Mouse (Mus musculus): ENCODE data around the gene Tead2. TPM values are rescaled to one million over a fixed set of nuclear protein-coding genes. Genes with fewer than 3 reads are reported as not detected.

Gene Tead2
- total RNA-seq, 2 experiments from 2014 or later, result 6.4 to 7.7 TPM

- no peak for DNase-seq
Observed at GRCm38 (mm10) chr7:45228548-45228947, 13.0 kb downstream of the Tead2 start.

- DNase-seq, result no peak
Observed at GRCm38 (mm10) chr7:45229046-45229445, 13.5 kb downstream of the Tead2 start.

- peak in 1 of 2 experiments; percentile 12 for DNase-seq
Observed at GRCm38 (mm10) chr7:45229459-45230203, 14.1 kb downstream of the Tead2 start.

GRCm38 (mm10) chr7:45231192-45231591 is 15.6 kb downstream of the Tead2 start:
- DNase-seq, result no peak

GRCm38 (mm10) chr7:45231941-45232340 is 16.4 kb downstream of the Tead2 start:
- no peak for DNase-seq

GRCm38 (mm10) chr7:45232716-45233465 is 17.3 kb downstream of the Tead2 start:
- no peak for DNase-seq

GRCm38 (mm10) chr7:45233580-45234332 is 18.2 kb downstream of the Tead2 start:
- peak in 1 of 2 experiments; percentile 31 for DNase-seq

- DNase-seq, result no peak
Observed at GRCm38 (mm10) chr7:45234333-45234841, 18.8 kb downstream of the Tead2 start.

GRCm38 (mm10) chr7:45234922-45235571 is 19.5 kb downstream of the Tead2 start:
- DNase-seq, result peak; percentile 60 to 67

GRCm38 (mm10) chr7:45235656-45236180 is 20.2 kb downstream of the Tead2 start:
- peak in 1 of 2 experiments; percentile 21 for DNase-seq

GRCm38 (mm10) chr7:45237747-45238699 is 22.5 kb downstream of the Tead2 start:
- no peak for DNase-seq

- peak in 1 of 2 experiments; percentile 63 for DNase-seq
Observed at GRCm38 (mm10) chr7:45238723-45239496, 23.4 kb downstream of the Tead2 start, which contains the start of gene Cd37. Gene Cd37 (minus strand): TSS chr7:45239115.

- DNase-seq, result no peak
Observed at GRCm38 (mm10) chr7:45240109-45240508, 24.6 kb downstream of the Tead2 start.

GRCm38 (mm10) chr7:45240633-45241388 is 25.3 kb downstream of the Tead2 start, which contains the start of gene Slc6a16:
Gene Slc6a16 (plus strand): TSS chr7:45241085.
- DNase-seq, result no peak

GRCm38 (mm10) chr7:45241389-45241749 is 25.8 kb downstream of the Tead2 start:
- DNase-seq, result no peak

- DNase-seq, result no peak
Observed at GRCm38 (mm10) chr7:45247666-45248065, 32.1 kb downstream of the Tead2 start.

- DNase-seq, result no peak
Observed at GRCm38 (mm10) chr7:45253806-45254205, 38.3 kb downstream of the Tead2 start.

GRCm38 (mm10) chr7:45255822-45256221 is 40.3 kb downstream of the Tead2 start:
- DNase-seq, result peak; percentile 58 to 62
